Mouse (Mus musculus) G1E (cell line): ENCODE results near the gene Lime1. TPM values are rescaled to one million over a fixed set of nuclear protein-coding genes. Genes with fewer than 3 reads are reported as not detected.

Source experiments
- ATAC-seq: 2 replicates; pipeline ENCODE4 v1.8.0; 2016; ENCODE audit warnings: mild to moderate bottlenecking; ENCODE audit not compliant: insufficient number of reproducible peaks, poor library complexity, low FRiP score, severe bottlenecking; ENCODE audit errors: extremely low read depth
- DNase-seq: peaks from one replicate; pipeline ENCODE4 v3.0.0; 2012; ENCODE audit warnings: low spot score
- H3K27me3 ChIP-seq: 2 replicates; pipeline ENCODE4 v1.6.1; 2012; ENCODE audit warnings: mild to moderate bottlenecking, low read length, inconsistent platforms; ENCODE audit not compliant: insufficient read depth
- H3K36me3 ChIP-seq: replicated peaks from 2 replicates; pipeline ENCODE3; 2012; ENCODE audit warnings: mild to moderate bottlenecking, inconsistent platforms
- H3K4me1 ChIP-seq: 2 replicates; pipeline ENCODE4 v1.6.1; 2012; ENCODE audit warnings: low read depth, low read length, inconsistent platforms, mixed read lengths; ENCODE audit not compliant: insufficient read depth
- H3K4me3 ChIP-seq: 2 replicates; pipeline ENCODE4 v1.5.1; 2012; ENCODE audit warnings: low read depth, mild to moderate bottlenecking, inconsistent platforms, low read length, moderate library complexity, mixed read lengths
- H3K9me3 ChIP-seq: replicated peaks from 2 replicates; pipeline ENCODE4 v1.6.1; 2012; ENCODE audit warnings: inconsistent platforms
- CTCF ChIP-seq: IDR thresholded peaks from 2 replicates; pipeline ENCODE4 v1.5.1; 2012; ENCODE audit warnings: low read depth, low read length, inconsistent platforms, mixed read lengths
- GATA1 ChIP-seq: IDR thresholded peaks from 2 replicates; pipeline ENCODE4 v1.6.1; 2012; ENCODE audit warnings: borderline replicate concordance, low read length, inconsistent platforms, mixed read lengths
- GATA2 ChIP-seq: IDR thresholded peaks from 2 replicates; pipeline ENCODE4 v1.6.1; 2012; ENCODE audit warnings: low read depth, low read length, inconsistent platforms, borderline replicate concordance
- POLR2AphosphoS5 ChIP-seq: IDR thresholded peaks from 2 replicates; pipeline ENCODE4 v1.6.1; 2012; ENCODE audit warnings: low read depth, low read length, inconsistent platforms; ENCODE audit not compliant: insufficient replicate concordance
- TAL1 ChIP-seq: conservative IDR thresholded peaks from 2 replicates; pipeline ENCODE4 v1.6.1; 2012; ENCODE audit warnings: low read depth, low read length, inconsistent platforms, mixed read lengths
- polyA plus RNA-seq: library from polyadenylated mRNA; stranded (reverse); fragments of >175 nt; gene quantifications from 2 replicates; pipeline ENCODE4 v1.2.3, GENCODE M21; 2012
- total RNA-seq, 2 experiments: library from RNA; stranded (forward) in 1 of 2; stranded (reverse) in 1 of 2; fragments of 200-1000 nt in 1 of 2; fragments of >200 nt in 1 of 2; fragmentation: Nextera tagmentation in 1 of 2; gene quantifications; 2 replicates each; pipeline ENCODE4 v1.2.3; 2014 to 2017

Lime1 gene
- total and polyA plus RNA-seq, 3 experiments, result 15.3 to 29.9 (median 16.1) TPM

GRCm38 (mm10) chr2:181363946-181364345 lies 15.9 kb upstream of the Lime1 start:
- Histone ChIP-seq H3K4me3 (peak overlapping the region; percentile 96), H3K36me3 (peaks cover 67% of the 10 kb centered on the region), H3K4me1 (peaks cover 47% of the 10 kb centered on the region), H3K9me3 (no peaks in the 10 kb centered on the region), H3K27me3 (no peaks in the 10 kb centered on the region)
- no peak for ATAC-seq
- no peak for TF ChIP-seq GATA1
- no peak for TF ChIP-seq TAL1
- no peak for TF ChIP-seq CTCF
- TF ChIP-seq GATA2, result no peak
- TF ChIP-seq POLR2AphosphoS5, result no peak
- DNase-seq, result no peak

GRCm38 (mm10) chr2:181364487-181364859 lies 15.4 kb upstream of the Lime1 start:
- TF ChIP-seq TAL1, result no peak
- TF ChIP-seq GATA2, result no peak
- TF ChIP-seq GATA1, result no peak
- TF ChIP-seq CTCF, result no peak
- no peak for TF ChIP-seq POLR2AphosphoS5
- Histone ChIP-seq H3K9me3 (no peaks in the 10 kb centered on the region), H3K4me1 (peaks cover 48% of the 10 kb centered on the region), H3K27me3 (no peaks in the 10 kb centered on the region), H3K4me3 (peak overlapping the region; percentile 96), H3K36me3 (peaks cover 67% of the 10 kb centered on the region)
- DNase-seq (no peak), ATAC-seq (peak; percentile 18; the same call in 1 of the 2 replicates)

- peaks cover 52% of the 10 kb centered on the region for H3K4me1 ChIP-seq
- TF ChIP-seq GATA2 (no peak), GATA1 (no peak), TAL1 (no peak), CTCF (no peak), POLR2AphosphoS5 (no peak)
- no peaks in the 10 kb centered on the region for H3K9me3 ChIP-seq
- peak; percentile 61 for ATAC-seq
- H3K27me3 ChIP-seq, result no peaks in the 10 kb centered on the region
- H3K36me3 ChIP-seq, result peaks cover 67% of the 10 kb centered on the region
- peak within 1 kb of the TSS; percentile 96 for H3K4me3 ChIP-seq
- peak; percentile 92 for DNase-seq
Measured at GRCm38 (mm10) chr2:181364860-181365596, 14.8 kb upstream of the Lime1 start, which contains the start of the genes Zgpat and Arfrp1. Gene Zgpat (plus strand): TSS chr2:181364928. Gene Arfrp1 (minus strand): TSS chr2:181365404.

- Histone ChIP-seq H3K27me3 (no peaks in the 10 kb centered on the region), H3K4me3 (peak overlapping the region; percentile 96), H3K4me1 (peaks cover 54% of the 10 kb centered on the region), H3K36me3 (peaks cover 67% of the 10 kb centered on the region), H3K9me3 (no peaks in the 10 kb centered on the region)
- DNase-seq, result peak; percentile 43
- peak; percentile 46 for ATAC-seq
- TF ChIP-seq GATA1, result no peak
- TF ChIP-seq GATA2, result no peak
- TF ChIP-seq POLR2AphosphoS5, result no peak
- no peak for TF ChIP-seq CTCF
- no peak for TF ChIP-seq TAL1
Measured at GRCm38 (mm10) chr2:181365655-181366075, 14.2 kb upstream of the Lime1 start.

- Histone ChIP-seq H3K4me1 (peaks cover 38% of the 10 kb centered on the region), H3K9me3 (no peaks in the 10 kb centered on the region), H3K27me3 (no peaks in the 10 kb centered on the region), H3K36me3 (peaks cover 69% of the 10 kb centered on the region), H3K4me3 (no peak overlapping the region)
- ATAC-seq (no peak), DNase-seq (no peak)
- TF ChIP-seq TAL1 (no peak), CTCF (no peak), GATA2 (no peak), GATA1 (no peak), POLR2AphosphoS5 (no peak)
Measured at GRCm38 (mm10) chr2:181370001-181370400, 9.9 kb upstream of the Lime1 start.

- DNase-seq, result no peak
- Histone ChIP-seq H3K9me3 (no peaks in the 10 kb centered on the region), H3K4me3 (no peak overlapping the region), H3K27me3 (no peaks in the 10 kb centered on the region), H3K4me1 (peaks cover 10% of the 10 kb centered on the region), H3K36me3 (peaks cover 89% of the 10 kb centered on the region)
- TF ChIP-seq POLR2AphosphoS5, result no peak
- no peak for TF ChIP-seq GATA2
- TF ChIP-seq TAL1, result no peak
- no peak for TF ChIP-seq GATA1
- TF ChIP-seq CTCF, result peak; percentile 4; the same call in 1 of the 2 replicates
- ATAC-seq, result no peak
Measured at GRCm38 (mm10) chr2:181375787-181376186, 4.1 kb upstream of the Lime1 start.
